Mouse (Mus musculus) ovary, postnatal 36 days (tissue): ENCODE results near the gene Fgf8.
A peak's percentile ranks its signal among the peaks of the same experiment; 100 is the strongest.

Source experiments
- DNase-seq: peaks from one replicate; pipeline ENCODE4 v3.0.0; 2022; ENCODE audit warnings: low spot score, mixed read lengths

Fgf8 gene

DNA sequence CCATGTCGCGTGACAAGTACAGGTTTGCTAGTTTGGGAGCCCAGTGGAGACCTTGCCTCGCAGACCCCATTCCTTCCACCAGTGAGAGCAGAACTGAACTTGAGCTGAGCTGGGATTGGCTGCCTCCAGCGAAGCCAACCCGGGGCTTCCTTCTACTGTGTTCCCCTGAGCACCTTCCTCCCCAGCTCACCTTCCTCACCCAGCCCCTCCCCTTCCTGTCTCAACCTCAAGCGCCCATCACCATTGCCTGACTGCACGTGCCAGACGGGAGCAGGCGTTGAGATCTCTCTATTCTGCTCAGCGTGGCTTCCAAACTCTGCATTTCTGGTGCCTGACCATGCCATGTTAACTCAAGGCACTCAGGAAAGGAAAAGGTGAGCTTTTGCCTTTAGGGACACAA lies 15.5 kb downstream of the Fgf8 start:
- DNase-seq = no peak

DNA sequence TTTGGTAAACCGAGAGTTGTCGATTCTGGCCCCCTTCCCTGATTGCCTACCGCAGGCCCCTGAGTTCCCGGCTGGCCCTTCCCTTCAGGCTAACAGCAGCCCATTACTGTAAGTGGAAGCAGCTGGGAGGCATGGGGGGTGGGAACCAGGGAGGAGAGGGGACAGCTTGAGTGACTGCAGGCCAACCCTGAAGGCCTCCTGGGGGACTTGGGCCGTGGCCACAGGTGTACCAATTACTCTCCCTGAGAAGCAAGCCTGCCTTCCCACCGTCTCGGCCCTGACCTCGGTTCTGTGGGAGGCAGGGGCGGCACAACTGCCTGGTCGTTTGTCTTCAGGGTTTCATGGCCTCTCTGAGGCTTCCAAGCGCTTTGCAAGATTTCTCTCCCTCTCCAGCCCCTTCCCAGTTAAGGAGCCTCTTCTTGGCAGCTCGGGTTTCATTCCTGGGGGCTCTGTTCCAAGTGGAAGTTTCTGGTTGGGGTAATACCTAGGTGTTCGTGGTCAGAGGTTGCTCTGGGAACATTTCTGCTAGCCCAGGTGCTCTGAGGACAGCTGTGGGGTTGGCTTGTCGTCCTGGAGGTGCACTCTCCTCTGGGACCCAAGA lies 16.9 kb downstream of the Fgf8 start:
- DNase-seq = no peak

DNA sequence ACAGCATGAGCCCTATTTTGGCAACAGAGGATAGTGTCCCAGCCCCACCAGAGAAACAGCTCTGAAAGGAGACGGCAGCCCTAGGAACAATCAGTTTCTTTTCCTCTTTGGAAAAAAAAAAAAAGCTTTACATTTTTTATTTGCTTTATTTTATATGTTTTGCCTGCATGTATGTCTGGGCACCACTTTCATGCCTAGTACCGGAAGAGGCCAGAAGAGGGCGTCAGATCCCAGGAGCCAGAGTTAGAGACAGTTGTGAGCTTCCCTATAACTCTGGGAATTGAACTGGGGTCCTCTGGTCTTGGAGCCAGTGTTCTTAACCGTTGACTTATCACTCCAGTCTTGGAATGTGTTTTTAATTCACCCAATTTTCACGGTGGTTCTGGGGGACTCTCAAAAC lies 20.5 kb downstream of the Fgf8 start:
- no peak for DNase-seq

DNA sequence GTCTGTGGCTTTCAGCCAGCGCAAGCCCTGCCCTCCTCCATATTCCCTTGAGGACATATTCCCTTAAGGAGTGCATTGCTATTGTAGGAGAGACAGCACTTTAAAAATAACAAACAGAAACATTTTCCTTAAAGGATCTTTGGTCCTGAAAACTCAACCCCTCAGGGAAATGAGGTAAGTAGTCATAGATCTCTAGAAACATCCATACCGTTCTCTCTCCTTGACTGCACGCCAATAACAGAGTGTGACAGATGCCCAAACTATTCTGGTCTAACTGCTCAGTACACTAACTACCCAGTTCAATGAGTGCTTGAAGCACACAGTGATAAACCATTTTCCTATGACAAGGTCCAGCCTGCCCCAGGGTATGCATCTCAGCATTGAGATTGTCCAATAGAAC lies 24.4 kb downstream of the Fgf8 start:
- DNase-seq = no peak

DNA sequence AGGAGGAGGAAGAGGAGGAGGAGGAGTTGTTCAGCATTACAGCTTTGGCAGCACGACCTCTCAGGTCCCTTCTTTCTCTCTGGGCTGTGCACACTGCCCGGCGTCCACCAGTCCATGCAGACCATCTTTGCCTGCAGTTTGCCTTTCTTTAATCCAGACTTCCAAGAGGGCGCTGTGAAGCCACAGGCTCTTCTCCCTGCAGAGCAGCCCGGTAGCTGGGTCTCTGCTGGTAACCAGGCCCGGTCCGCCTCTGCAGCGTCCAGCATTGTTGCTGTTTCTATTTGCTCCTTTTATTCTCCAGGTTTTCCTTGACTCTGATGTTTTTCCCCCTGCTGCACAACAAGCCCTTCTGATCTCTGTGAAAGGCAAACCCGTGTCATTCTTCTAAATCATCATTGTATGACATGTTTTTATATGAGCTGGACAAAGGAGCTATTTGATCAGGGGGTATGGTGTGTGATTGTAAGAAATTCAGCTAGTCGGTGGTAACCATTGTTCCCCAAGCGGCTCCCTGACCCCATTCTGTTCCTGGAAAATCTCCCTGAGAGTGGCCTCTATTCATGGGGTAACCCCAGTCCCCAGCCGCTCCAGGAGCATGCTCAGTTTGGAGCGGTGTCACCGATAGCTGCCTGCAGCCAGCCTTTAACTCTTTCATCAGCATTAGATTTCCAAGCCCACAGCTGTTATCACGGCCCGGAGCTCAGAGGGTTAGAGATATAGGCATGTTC lies 25.1 kb downstream of the Fgf8 start:
- peak; percentile 48 for DNase-seq

DNA sequence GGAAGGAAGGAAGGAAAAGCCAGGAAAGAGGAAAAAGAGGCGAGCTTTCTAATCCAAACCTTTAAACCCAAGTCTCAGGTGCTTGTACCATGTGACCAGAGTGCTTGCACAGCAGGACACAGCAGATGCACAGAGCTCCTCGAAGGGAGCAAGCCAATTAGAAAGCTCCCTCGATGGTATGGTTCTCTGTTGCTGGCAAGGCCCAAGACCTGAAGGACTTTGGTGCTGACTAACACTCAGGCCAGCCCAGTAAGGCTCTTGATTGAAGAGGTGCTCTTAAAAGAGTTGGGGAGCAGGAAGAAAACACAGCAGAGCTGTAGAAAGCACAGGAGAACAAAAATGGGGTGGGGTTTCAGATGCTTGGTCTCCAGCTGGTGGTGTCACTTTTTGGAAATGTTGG lies 34.0 kb downstream of the Fgf8 start:
- DNase-seq = no peak

DNA sequence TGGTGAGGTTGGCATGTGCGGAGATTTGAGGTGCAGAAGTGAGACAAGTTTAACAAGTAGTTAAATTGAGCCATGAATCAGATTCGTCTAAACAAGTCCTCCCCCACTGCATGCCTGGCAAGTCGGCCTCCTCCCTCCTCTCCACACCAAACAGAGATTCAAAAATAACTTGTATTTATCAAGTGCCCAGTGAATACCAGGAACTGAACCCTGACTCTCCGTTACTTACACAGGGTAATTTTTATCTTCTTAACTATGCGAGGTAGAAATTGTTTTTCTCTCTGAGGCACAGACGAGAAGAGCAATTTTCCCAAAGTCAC lies 46.5 kb downstream of the Fgf8 start:
- peak; percentile 20 for DNase-seq

DNA sequence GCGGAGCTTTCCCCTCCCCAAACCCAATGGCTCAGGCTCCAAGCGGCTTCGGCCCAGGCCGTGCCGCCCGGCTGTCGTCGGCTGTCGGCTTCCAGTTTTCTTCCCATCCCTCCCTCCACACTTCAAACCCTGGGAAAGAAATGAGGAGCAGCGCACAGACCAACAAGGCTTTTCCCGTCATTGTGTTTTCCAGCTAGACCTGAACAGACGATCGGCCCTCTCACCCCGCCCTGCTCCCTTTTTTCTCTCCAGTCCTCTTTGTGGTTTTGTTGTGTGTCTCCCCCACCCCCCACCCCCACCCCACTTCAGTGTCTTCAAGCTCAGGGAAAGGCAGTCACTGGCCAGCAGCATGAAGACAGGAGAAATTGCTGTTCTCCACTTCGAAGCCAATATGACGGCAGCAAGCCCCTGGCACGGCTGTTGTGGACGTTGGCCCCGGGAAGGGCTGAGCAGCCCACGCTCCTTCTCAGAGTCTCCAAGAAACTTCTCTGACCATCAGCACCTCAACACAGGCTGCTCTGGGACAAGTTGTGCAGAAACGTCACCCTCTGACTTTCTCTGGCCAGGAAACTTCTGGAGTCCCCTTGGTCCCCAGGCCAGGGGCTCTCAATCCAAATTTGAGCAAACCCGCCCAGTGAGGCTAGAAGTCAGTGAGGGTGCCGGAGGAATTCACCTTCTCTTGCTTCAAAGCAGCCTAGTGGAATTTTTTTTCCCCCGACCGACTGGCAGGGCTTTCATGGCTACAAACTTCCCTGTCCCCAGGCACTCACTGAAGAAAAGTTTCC lies 47.0 kb downstream of the Fgf8 start:
- DNase-seq = peak; percentile 16

DNA sequence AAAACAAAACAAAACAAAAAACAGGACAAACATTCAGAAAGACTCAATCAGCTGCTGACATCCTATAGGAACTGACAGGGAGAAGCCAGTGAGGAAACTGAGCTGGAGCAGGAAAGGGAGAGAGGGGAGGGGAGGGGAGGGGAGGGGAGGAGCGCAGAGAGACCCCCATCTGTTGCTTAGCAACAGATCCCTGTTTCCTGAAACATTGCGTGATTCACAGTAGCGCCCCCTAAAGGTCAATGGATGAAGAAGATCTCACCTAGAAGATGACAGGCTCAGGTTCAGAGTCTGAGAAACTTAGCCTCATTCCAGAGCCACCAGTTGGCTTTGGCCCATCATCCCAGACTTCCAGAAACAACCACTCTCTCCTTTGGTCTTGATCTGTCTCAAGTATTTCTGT lies 48.7 kb downstream of the Fgf8 start:
- DNase-seq = no peak

DNA sequence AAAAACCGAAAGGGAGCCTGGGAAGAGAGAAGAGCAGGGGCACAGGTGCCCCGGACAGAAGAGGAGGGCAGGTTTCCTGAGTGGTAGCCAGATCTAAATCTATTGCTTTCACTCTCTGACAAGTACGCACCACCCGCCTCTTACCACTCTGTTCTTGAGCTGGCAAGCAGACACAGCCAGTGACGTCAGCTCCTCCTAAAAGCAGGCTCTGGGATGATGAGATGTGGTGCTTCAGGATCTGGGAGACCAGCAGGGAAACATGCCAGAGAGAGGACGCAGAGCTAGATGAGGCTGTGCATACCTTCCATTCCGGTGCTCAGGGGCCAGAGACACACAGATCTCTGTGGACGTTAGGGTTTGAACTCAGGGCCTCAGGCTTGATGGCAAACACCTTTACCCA lies 50.5 kb downstream of the Fgf8 start:
- DNase-seq = no peak

DNA sequence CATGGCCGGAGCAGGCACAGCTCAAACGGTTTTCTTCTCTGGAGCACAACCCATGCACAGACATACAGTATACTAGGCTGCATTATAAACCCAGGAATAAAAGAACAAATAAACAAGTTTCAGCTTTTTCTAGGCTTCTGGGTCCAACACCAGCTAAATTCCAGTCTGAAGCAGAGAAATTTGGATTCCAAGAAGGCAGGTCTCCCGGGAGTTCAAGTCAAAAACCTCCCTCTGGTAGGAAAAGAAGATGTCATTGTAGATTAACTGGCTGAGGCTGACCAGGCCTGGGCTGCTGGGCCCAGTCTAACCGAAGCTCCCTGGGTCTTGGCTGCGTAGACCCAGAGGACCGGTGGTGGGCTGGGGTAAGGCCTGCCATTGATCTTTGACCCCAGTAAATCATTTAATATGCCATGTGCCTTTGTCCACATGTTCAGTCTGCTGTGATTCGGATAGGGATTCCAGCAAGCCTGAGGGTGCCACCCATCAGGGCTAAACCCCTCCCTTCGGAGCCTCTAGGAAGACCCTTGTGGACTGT lies 51.6 kb downstream of the Fgf8 start:
- DNase-seq = no peak

DNA sequence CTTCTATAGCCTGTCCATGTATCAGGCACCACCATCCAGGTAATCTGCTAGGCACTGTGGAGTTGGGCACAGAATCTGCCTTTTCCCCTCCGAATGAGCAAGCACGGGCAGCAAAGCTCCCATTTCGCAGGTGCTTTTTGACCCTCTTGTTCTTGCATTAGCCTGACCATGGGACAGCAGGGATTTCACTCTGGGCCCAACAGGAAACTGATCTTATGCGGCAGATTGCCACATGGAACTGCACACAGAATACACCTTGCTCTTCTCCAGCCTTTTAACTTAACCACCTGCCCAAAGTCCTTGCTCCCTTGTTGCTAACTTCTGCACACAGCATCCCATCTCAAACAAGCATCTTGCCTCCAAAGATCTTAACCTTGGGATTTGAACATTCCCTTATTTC lies 55.7 kb downstream of the Fgf8 start:
- DNase-seq = no peak
